Mouse (Mus musculus) C2C12 (cell line): Measurements from ENCODE around the gene Pkn3.

Experiments used
- CTCF ChIP-seq: IDR thresholded peaks from one replicate; pipeline ENCODE4 v1.5.1; 2011; ENCODE audit not compliant: control insufficient read depth, insufficient read depth, insufficient read length
- MAX ChIP-seq: IDR thresholded peaks from one replicate; pipeline ENCODE4 v1.6.1; 2011; ENCODE audit warnings: mild to moderate bottlenecking, control low read depth

DNA sequence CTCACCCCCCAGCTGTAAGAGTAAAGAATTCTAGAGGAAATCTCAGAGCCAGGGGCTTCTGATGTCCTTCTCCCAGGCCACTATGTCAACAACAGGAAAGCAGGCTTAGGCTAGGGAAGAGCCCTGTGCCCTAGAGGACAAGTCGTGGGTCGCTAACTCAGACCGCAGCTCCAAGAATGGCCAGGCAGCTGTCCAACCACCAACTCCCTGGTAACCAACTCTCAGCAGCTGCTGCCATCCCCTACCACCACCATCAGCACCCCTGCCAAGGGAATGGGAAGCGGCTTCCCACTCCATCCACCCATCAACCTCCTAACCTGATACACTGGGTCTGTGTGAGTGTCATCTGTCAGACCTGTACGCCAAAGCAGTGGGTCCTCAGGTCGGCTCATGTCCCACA, 44.5 kb upstream of the Pkn3 start:
- no peak for TF ChIP-seq CTCF
- no peak for TF ChIP-seq MAX
